Mouse (Mus musculus): Measurements from ENCODE around the gene Dhrs2. TPM values are rescaled to one million over a fixed set of nuclear protein-coding genes. Genes with fewer than 3 reads are reported as not detected.

The Dhrs2 gene
- not detected for total RNA-seq (2023)

GRCm38 (mm10) chr14:55221707-55222106, at the start of gene Dhrs2:
Gene Dhrs2 (plus strand): TSS chr14:55222007.

Other genes starting within 250 kb of the Dhrs2 start
- gene Gm17428, start 245.1 kb upstream of the Dhrs2 start, total RNA-seq (2023): not detected
- not detected for gene Myh7, start 227.4 kb upstream of the Dhrs2 start, total RNA-seq (2023)
- 10 to 100 TPM; 35.4 to 38.4 TPM for gene Ngdn, start 206.6 kb upstream of the Dhrs2 start, total RNA-seq (2023)
- 1 to 10 TPM; 1.7 to 2.1 TPM for gene Zfhx2, start 129.7 kb upstream of the Dhrs2 start, total RNA-seq (2023)
- gene Thtpa, start 127.2 kb upstream of the Dhrs2 start, total RNA-seq (2023): 1 to 10 TPM; 2.8 to 3.8 TPM
- gene Ap1g2, start 115.4 kb upstream of the Dhrs2 start, total RNA-seq (2023): 10 to 100 TPM; 37.1 to 42.6 TPM
- gene Jph4, start 105.1 kb upstream of the Dhrs2 start, total RNA-seq (2023): not detected